Mouse (Mus musculus): ENCODE measurements at regions not wholly inside any gene's neighbourhood (a gene's known extent, or its start where the extent isn't known, plus 50 kb on each side); places are given as distances from the start of the nearest gene placed in this dataset.
A peak's percentile ranks its signal among the peaks of the same experiment; 100 is the strongest.
"Not testable (repeated sequence)": the region's sequence is repeated elsewhere in the genome, so short reads cannot be mapped to it uniquely, and the experiment has no call there.

GRCm38 (mm10) chr7:111969198-111969887 is 54.0 kb upstream of the Usp47 start:
- peak; percentile 32 for DNase-seq (ENCODE audit: low spot score)

GRCm38 (mm10) chr7:111968261-111968660 is 55.0 kb upstream of the Usp47 start:
- DNase-seq (ENCODE audit: low spot score), result no peak

GRCm38 (mm10) chr7:111966716-111967115 is 56.6 kb upstream of the Usp47 start:
- no peak for DNase-seq (ENCODE audit: low spot score)

GRCm38 (mm10) chr7:111963969-111964368 is 59.3 kb upstream of the Usp47 start:
- no peak for DNase-seq (ENCODE audit: low spot score)

GRCm38 (mm10) chr7:111959977-111960376 is 63.3 kb upstream of the Usp47 start:
- no peak for DNase-seq (ENCODE audit: low spot score)

GRCm38 (mm10) chr7:111956671-111957070 is 66.6 kb upstream of the Usp47 start:
- DNase-seq (ENCODE audit: low spot score), result no peak

- no peak for DNase-seq (ENCODE audit: low spot score)
These were observed 83.7 kb upstream of the Usp47 start for GRCm38 (mm10) chr7:111939631-111940030.

GRCm38 (mm10) chr7:111937547-111937946 is 85.8 kb upstream of the Usp47 start:
- no peak for DNase-seq (ENCODE audit: low spot score)

- DNase-seq (ENCODE audit: low spot score), result no peak
These were observed 86.2 kb upstream of the Usp47 start for GRCm38 (mm10) chr7:111937102-111937501.

- no peak for DNase-seq (ENCODE audit: low spot score)
These were observed 90.6 kb upstream of the Usp47 start for GRCm38 (mm10) chr7:111932725-111933124.

- no peak for DNase-seq (ENCODE audit: low spot score)
These were observed 103.3 kb upstream of the Usp47 start for GRCm38 (mm10) chr7:111919961-111920360.

- no peak for DNase-seq (ENCODE audit: low spot score)
These were observed 119.5 kb upstream of the Usp47 start for GRCm38 (mm10) chr7:111903741-111904231.

GRCm38 (mm10) chr7:111897016-111897415 is 117.2 kb upstream of the Galnt18 start:
- DNase-seq (ENCODE audit: low spot score), result no peak

GRCm38 (mm10) chr7:111896255-111896654 is 116.5 kb upstream of the Galnt18 start:
- no peak for DNase-seq (ENCODE audit: low spot score)

- DNase-seq (ENCODE audit: low spot score), result no peak
These were observed 103.2 kb upstream of the Galnt18 start for GRCm38 (mm10) chr7:111882991-111883390.

- no peak for DNase-seq (ENCODE audit: low spot score)
These were observed 100.4 kb upstream of the Galnt18 start for GRCm38 (mm10) chr7:111880067-111880675.

- DNase-seq (ENCODE audit: low spot score), result no peak
These were observed 97.8 kb upstream of the Galnt18 start for GRCm38 (mm10) chr7:111877591-111877990.

- no peak for DNase-seq (ENCODE audit: low spot score)
These were observed 96.2 kb upstream of the Galnt18 start for GRCm38 (mm10) chr7:111875949-111876348.

GRCm38 (mm10) chr7:111869337-111869736 is 89.6 kb upstream of the Galnt18 start:
- DNase-seq (ENCODE audit: low spot score), result no peak

- no peak for DNase-seq (ENCODE audit: low spot score)
These were observed 83.3 kb upstream of the Galnt18 start for GRCm38 (mm10) chr7:111863035-111863434.

- not testable (repeated sequence) for DNase-seq (ENCODE audit: low spot score)
These were observed 78.5 kb upstream of the Galnt18 start for GRCm38 (mm10) chr7:111858291-111858690.

GRCm38 (mm10) chr7:111856977-111857376 is 77.2 kb upstream of the Galnt18 start:
- DNase-seq (ENCODE audit: low spot score), result no peak

- no peak for DNase-seq (ENCODE audit: low spot score)
These were observed 75.5 kb upstream of the Galnt18 start for GRCm38 (mm10) chr7:111855309-111855708.

- DNase-seq (ENCODE audit: low spot score), result no peak
These were observed 66.6 kb upstream of the Galnt18 start for GRCm38 (mm10) chr7:111846417-111846816.
